Mouse (Mus musculus) left cerebral cortex, postnatal 4 days (tissue): ENCODE data around the gene Ppp2r5e. TPM values are rescaled to one million over a fixed set of nuclear protein-coding genes. Genes with fewer than 3 reads are reported as not detected.
A peak's percentile ranks its signal among the peaks of the same experiment; 100 is the strongest.

Experiments
- DNase-seq: peaks from one replicate; pipeline ENCODE4 v3.0.0-alpha.2; 2022
- intact Hi-C: fragments of 180-260 bp; cut with DNase I; formaldehyde crosslinking; loops from one replicate; pipeline ENCODE4 v1.15.1; 2025
- total RNA-seq, 2 experiments: library from RNA; stranded (reverse); gene quantifications; 2 replicates each; pipeline ENCODE4 v1.2.3; 2021

The Ppp2r5e gene
- total RNA-seq = 10 to 100 TPM; 93.4 to 94.3 TPM

DNA sequence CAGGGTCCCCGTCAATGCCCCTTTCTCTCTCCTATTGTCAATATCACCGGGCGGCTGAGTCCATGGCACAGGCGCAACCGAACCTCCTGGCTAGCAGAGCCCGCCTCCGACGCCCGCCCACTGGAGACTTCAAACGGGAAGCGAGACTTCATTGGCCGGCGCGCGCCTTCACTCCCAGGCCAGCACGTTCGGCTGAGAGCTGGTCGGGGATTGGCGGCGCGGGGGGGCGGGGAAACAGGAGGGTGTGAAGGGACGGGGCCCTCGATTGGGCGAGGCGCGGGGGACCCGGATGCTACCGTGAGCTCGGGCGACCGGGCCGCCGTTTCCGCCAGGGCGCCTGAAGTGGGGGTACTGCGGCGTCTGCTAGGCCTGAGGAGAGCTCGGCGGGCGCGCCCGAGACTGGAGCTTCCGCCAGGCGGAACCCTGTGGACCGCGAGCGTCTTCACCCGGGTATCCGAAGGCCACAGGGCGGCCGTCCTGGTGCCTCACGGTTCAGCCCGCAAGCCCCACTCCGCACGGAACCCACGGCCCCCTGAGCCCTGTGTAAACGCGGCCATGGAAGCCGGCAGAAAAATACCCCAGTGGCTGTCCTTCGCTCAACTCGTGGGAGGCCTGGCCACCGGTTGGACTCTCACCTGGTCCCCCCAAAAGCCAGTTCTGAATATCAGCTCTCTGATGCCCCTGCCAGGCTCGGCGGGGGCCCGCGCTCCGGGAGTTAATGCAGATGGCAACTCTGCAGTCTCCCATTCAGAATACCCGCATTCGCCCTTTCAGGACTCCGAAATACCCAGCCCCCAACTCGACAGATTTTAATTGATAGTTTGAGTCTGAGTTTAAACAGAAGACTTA is at the start of gene Ppp2r5e:
Gene Ppp2r5e, minus strand, starts transcription at position 92 of the 849 bp plus-strand sequence.
- DNase-seq = peak; percentile 100
- intact Hi-C loops = loop anchor here (5.0 kb wide), 2 partner anchors 41 to 129 kb away; no protein-coding TSS in a partner anchor

DNA sequence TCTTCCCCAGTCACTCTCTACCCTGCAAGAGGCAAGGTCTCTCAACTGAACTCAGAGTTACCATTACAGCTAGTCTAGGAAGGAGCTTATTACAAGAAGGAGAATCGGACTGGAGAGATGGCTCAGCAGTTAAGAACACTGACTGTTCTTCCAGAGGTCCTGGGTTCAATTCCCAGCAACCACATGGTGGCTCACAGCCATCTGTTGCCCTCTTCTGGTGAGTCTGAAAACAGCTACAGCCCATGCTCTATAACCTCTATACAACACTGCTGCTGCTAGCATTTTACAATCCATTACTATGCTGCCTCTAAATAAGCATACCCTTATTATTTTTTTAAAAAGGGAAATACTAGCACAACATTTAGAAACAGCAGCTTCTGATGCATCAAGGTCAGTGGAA is 49.7 kb upstream of the Ppp2r5e start:
- DNase-seq = no peak
- intact Hi-C loops = no loop called here

DNA sequence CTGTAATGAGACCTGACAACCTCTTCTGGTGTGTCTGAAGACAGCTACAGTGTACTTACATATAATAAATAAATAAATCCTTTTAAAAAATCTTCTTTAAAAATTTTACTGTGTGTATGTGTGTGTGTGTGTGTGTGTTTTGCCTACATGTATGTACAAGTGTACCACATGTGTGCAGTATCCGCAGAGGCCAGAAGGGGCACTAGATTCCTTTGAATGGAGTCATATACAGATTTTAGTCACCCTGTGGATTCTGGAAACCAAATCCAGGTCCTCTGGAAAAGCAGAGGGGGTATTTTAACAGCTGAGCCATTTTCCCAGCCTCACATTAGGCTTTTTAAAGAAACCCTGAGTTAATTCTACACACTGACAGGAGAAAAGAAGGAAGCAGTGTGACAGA is 45.7 kb upstream of the Ppp2r5e start:
- intact Hi-C loops = no loop called here
- DNase-seq = no peak

DNA sequence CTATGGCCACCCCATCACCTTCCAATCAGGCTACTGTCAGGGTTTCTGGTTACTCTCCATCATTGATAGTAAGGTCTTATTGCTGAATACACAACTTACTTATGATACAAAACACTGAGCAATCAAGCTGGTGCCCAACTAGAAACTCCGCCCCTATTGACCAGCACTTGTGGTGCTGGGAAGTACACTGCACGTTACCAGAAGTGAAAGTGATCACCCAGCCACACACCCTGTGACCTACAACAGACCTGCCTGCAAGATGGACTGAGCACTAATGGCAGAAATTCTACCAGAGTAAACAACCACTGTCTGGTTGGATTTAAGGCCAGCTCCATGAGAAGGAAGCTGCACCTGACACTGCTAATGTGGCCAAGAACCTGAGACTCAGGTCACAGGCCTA is 42.3 kb upstream of the Ppp2r5e start:
- intact Hi-C loops = loop anchor here (5.0 kb wide), 1 partner anchor 41 kb away; the partner anchor contains the start of gene Ppp2r5e
- DNase-seq = no peak

DNA sequence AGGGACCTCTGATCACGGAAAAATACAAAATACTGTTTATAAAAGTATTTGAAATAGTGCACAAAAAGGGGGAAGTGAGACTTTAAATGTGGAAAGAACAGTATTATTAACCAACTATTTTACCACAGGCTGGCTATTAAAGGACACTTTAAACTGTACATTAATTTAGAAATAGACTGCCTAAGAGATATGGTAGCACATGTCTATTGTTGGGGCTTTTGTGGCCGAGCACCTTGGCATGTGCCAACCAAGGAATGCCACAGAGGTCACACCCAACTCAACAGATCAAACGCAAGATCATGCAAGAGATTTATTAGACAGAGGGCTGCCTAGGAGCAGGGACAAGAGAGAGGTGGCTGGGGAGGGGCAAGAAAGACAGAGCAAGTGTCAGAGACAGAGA is 41.1 kb upstream of the Ppp2r5e start:
- intact Hi-C loops = loop anchor here (5.0 kb wide), 1 partner anchor 40 kb away; the partner anchor contains the start of gene Ppp2r5e

DNA sequence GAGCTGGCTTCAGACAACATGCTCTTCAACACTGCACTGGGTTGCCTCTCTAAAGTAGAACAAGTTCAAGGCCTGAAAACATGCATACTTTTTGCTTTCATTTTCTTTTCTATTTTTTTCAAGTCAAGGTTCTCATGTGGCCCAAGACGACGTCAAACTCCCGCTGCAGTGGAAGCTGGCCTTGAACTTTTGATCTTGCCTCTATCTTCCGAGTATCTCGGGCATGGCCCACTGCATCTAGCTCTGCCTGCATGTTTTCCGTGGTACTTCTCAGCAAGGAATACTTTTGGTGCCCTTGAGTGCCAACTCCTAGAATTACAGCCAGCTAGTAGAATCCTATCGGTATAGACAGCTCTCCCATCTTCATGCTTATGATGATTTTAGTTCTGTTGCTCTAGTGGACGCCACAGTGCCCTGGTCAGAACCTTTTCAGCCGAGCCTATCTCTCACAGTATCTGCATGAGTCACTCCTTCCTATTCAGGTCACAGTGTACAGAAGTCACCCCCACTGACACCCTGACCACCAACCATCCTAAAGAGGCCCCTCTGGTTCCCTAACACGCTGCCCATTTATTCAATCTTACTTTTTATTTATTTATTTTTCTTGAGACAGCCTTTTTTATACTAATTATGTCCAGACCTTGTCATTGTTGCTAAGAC is 39.9 kb upstream of the Ppp2r5e start:
- intact Hi-C loops = loop anchor here (5.0 kb wide), 1 partner anchor 39 kb away; the partner anchor contains the start of gene Ppp2r5e
- no peak for DNase-seq

More for the DNA sequence above, 41.1 kb upstream of the Ppp2r5e start:
- no peak for DNase-seq

DNA sequence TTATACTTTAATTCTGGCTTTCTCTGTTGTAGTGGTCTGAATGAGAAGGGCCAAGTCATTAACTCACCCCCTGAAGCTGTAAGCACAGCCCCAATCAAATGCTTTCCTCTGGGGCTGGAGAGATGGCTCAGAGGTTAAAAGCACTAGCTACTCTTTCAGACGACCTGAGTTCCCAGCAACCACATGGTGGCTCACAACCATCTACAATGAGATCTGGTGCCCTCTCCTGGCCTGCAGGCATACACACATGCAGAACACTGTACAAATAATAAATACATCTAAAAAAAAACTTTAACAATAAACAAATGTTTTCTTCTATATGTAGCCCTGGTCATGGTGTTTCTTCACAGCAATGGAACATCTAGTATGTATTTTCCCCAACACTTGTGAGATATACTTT is 33.6 kb upstream of the Ppp2r5e start:
- no peak for DNase-seq
- intact Hi-C loops = no loop called here

DNA sequence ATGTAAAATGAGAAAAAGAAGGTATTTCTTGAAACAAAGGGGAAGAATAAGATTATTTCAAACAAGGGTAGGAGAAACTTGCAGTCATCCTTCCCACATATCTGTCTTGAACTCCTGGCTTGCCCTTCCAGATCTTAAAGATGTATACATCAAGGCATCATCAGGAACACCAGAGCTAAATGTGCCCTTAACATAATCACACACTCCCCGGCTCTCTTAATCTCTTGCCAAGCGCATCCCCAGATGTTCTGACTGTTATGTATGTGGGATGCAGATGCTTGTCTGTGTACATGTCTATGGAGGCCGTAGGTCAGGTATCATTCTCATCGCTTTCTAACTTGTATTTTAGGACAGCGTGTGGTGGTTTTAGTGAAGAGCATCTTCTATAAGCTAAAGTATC is 27.2 kb upstream of the Ppp2r5e start:
- intact Hi-C loops = no loop called here
- no peak for DNase-seq

DNA sequence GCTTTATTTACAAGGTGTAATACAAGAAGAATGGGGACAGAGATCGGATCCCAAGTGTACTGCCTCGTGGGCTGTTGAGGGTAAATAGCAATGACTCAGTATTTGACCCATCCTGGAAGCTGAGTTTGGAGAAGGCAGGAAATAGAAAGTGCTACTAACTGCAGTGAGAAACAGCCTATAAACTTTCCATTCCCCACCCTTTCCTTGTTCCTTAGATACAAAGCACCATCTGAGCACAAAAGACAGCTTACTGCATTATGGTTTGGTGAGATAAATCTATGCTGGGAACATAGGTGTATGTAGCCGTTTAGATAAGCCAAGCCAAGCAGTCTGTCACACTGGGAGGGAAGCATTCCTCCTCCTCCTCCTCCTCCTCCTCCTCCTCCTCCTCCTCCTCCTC is 26.8 kb upstream of the Ppp2r5e start:
- no peak for DNase-seq
- intact Hi-C loops = no loop called here

DNA sequence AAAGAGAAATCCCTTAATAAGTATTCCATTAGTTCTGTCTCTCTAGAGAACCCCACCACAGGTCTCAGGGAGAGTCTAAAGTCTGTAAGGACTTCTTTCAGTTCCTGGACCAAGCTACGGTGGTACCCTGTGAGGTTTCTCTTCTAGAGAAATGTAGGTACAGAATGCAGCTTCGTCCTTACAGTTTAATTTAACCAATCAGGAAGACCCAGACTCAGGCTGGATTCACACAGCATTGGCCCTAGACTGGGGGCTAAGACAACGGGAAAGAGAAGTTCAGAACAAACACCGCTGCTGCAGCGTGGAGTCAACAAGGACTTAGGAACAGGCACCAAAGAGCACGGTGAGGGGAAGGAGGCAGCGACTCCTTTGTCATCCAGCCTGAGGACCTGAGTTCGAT is 20.8 kb upstream of the Ppp2r5e start:
- no peak for DNase-seq
- intact Hi-C loops = no loop called here

DNA sequence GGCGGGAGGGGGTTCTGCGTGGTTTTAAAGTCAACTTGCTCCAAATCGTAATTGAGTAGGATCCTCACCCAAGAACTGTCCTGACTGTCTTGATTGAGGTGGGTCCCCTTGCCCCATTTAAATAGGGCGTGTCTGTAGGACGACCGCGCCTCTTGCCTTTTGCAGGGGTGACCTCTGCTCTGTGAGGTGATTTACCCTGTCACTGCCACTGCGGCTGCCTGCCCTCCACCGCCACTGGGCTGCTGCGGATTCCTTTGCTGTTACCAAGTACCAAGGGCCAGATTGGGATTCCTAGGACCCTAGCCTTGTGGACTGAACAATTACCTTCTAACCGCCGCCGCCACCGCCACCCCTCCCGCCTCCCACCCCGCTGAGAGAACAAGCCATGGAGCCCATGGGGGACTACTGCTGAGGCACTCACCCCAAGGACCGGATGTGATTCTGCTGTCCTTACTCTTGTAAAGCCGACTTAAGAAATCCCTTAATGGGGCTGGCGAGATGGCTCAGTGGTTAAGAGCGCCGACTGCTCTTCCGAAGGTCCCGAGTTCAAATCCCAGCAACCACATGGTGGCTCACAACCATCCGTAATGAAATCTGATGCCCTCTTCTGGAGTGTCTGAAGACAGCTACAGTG is 20.2 kb upstream of the Ppp2r5e start:
- intact Hi-C loops = no loop called here
- DNase-seq = no peak

DNA sequence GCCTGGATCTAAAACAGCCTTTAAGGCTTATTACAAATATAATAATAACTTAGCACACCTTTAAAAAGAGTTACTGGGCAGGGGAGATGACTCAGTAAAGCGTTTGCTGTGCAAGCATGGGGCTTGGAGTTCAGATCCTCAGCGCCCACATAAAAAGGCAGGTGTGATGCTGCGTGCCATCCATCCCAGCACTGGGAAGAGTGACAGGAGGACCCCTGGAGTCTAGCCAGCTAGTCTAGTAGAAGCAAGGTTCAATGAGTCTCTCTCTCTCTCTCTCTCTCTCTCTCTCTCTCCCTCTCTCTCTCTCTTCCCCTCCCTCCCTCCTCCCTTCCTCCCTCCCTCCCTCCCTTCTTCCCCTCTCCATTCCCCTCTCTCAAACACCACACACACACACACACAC is 19.5 kb upstream of the Ppp2r5e start:
- DNase-seq = peak; percentile 16
- intact Hi-C loops = no loop called here

DNA sequence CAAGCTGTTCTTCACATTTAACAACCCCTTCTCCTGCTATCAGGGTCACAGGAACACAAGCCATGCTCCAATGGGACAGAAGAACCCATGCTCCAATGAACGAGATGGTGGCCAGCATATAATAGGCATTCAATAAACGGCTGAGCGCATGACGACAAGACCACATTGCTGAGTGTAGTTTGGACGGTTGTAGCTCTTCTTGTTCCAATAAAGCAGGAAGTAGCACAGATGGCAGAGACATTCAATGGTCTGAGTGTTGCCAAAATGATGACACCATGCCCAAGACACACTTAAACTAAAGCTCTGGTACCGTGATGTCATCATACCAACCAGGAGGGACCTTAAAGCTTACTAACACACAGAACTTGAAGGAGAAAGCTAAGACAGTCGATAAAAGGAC is 16.7 kb upstream of the Ppp2r5e start:
- intact Hi-C loops = no loop called here
- DNase-seq = no peak

DNA sequence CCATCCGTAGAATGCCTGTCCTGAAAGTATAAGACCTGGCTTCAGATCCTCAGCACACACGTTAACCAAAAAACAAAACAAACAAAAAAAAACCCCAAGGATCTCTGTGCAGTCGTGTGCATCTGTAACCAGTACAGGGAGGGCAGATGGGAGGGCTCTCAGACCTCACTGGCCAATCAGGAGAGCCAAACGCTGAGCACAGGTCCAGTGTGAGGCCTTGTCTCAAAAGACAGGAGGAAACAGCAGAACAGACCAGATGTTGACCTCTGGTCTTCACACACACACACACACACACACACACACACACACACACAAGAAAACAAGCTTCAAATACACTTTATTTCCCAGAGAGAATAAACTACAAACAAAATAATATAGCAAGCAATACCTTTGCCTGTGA is 3.4 kb upstream of the Ppp2r5e start:
- DNase-seq = no peak
- intact Hi-C loops = loop anchor here (5.0 kb wide), 2 partner anchors 38 to 132 kb away; no protein-coding TSS in a partner anchor

DNA sequence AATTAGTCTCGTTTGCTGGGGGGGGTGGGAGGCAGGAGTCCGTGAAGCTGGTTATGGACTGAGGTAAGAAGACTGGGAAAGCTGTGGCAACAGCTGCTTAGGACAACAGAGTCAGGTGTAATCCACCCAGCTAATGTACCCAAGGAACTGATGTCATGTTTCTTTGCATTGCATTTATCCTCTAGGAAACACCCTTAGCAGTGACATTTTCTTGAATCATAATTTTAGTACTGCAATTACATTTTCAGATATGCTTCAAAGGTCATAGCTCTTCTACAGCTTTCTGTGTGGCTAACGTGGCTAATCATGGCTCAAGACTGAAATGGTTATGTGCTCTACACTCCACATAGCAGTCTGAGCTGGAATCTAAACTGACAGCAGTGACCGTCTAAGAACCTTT is 2.9 kb upstream of the Ppp2r5e start:
- DNase-seq = no peak
- intact Hi-C loops = loop anchor here (5.0 kb wide), 2 partner anchors 38 to 132 kb away; no protein-coding TSS in a partner anchor

DNA sequence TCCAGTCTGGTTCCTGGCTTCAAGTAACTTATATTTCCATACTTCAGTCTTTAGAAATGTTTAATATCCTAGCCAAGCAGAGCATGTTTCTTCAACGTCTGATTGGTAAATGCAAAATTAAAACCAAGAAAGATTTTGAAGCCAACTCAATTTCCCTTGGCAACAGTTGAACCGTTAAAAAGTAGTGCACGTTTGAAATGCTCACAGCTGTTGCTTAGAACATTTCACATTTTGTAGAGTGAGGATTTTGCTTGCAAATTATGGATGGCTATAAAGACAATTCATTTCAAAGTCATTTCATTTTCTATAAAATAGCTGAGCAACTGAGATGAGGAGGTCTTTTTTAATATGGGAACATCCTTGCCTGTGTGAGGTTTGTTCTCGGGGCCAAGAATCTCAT is 1.7 kb upstream of the Ppp2r5e start:
- DNase-seq = no peak
- intact Hi-C loops = loop anchor here (5.0 kb wide), 2 partner anchors 40 to 130 kb away; no protein-coding TSS in a partner anchor

DNA sequence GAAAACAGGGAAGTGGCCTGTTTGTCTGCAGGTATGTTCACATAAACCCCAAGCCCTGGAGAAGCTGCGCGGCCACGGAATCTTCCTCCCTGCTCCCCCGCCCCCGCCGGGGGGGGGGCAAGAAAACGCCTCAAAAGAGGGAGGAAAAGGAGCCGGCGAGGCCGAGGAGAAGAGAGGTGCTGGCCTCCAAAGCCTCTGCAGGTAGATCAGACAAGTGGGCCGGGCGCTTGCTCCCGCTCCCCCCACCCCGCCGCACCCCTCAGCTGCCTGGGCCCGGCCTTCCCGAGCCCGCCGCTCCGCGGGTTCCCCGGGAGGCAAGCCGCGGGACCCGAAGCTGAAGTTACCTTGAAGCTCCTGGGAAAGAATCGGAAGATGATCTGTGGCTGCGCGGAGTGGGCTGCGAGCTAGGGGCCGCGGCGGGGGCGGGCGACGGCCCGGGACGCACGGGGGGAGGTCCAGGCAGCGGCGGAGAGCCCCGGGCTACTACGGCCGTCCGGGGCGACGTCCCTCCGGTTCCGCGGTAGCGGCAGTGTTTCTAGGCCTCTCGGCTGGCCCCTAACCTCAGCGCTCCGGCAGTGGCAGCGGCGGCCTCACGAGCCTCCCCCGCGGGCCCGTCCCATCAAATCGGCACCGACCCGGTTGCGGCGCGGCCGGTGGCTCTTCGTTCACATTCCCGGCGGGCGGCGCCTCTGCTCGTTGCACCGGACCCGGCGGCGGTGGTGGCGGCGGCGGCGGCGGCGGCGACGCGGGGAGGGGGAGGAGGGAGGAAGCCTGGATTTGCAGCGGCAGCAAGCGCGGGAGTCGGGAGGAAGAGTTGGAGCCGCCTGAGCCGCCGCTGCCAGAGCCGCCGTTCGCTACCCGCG is 523 bp downstream of the Ppp2r5e start:
- intact Hi-C loops = loop anchor here (5.0 kb wide), 2 partner anchors 42 to 128 kb away; no protein-coding TSS in a partner anchor
- DNase-seq = peak; percentile 32

DNA sequence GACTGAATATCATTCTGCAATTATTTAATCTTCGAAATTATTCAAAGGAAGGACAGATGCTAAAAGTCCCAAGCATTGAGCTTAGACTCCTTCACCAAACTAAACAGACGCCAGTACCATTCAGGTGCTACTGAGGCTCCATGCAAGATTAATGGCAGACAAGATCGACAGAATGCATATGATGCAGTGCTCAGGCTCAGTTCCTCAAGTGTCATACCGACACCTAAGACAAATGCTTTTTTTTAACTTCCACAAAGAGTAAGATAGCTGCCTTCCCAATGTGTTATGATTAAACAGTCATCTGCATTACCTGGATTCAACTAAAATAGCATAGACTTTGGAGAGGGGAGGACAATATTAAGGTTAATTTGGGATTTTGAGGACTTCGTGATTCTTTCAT is 1.6 kb downstream of the Ppp2r5e start:
- intact Hi-C loops = no loop called here
- DNase-seq = no peak

DNA sequence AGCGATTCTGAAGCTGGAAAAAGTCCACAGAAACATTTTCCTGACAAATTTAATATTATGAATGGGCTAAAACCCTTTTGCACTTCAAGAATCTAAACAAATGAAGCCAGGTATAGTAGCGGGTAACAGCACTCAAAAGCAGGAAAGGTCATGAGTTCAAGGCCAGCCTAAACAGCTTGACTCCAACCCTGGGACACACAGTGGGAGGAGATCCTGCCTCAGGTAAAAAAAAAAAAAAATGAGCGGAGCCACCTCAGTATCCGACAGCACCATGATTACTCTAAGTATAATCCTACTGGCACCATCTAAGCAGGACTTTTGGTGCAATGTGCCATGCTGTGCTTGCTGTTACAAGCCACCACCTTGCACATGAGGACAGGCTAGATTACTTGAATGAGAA is 2.2 kb downstream of the Ppp2r5e start:
- intact Hi-C loops = no loop called here
- no peak for DNase-seq

DNA sequence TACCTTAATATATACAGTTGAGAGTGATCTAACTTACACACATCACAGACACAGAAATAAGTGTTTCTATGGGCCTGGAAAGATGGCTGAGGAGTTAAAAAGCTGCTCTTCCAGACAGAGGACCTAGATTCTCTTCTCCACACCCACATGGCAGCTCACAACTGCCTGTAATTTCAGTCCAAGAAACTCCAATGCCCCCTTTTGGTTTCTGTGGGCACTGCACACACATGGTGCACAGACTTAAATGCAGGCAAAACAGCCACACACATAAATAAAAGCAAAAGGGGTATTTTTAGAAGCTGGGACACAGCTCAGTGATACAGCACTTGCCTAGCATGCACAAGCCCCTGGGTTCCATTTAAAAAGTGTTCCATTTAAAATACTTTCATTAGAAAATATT is 8.5 kb downstream of the Ppp2r5e start:
- no peak for DNase-seq
- intact Hi-C loops = loop anchor here (10.0 kb wide), 1 partner anchor 73 kb away; no protein-coding TSS in a partner anchor
